Mouse (Mus musculus): Measurements from ENCODE around the gene Arnt. TPM values are rescaled to one million over a fixed set of nuclear protein-coding genes. Genes with fewer than 3 reads are reported as not detected.

Arnt gene
- polyA plus RNA-seq, 1 experiment from 2014 or later = 29.7 TPM

DNA sequence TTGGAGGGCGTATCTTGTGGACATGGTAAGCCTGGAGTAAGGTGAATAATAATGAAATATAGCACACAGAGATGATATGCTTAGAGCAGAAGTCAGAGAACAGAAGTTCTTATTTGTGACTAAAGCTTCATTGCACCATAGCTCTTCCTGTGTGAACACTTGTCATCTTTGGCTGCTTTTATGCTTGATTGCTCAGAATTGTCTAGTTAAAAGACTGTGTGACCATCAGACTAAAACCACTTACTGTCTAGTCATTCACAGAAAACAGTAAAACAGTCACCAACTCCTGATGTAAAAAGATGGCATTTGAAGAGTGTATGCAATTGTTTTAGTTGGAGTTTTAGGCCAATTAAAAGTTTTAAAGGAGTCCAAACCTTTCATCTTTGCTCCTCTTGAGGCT is 44.8 kb downstream of the Arnt start:
- Histone ChIP-seq H3K9me3 (no peaks in the 10 kb centered on the region), H3K4me3 (no peak overlapping the region), H3K4me1 (peaks cover under 1% of the 10 kb centered on the region; the same call in 1 of the 2 replicates), H3K27ac (no peak overlapping the region), H3K27me3 (ENCODE audit: poor library complexity, severe bottlenecking) (no peaks in the 10 kb centered on the region), H3K36me3 (replicated peaks) (peaks cover 77% of the 10 kb centered on the region)
- DNase-seq (ENCODE audit: extremely low spot score, low spot score) = no peak
- WGBS = 100% methylated on average over 1 of the region's 1 CpGs

- Histone ChIP-seq H3K4me3 (no peak overlapping the region), H3K4me1 (no peaks in the 10 kb centered on the region), H3K27ac (no peak overlapping the region), H3K9me3 (no peaks in the 10 kb centered on the region), H3K36me3 (replicated peaks) (peaks cover 80% of the 10 kb centered on the region), H3K27me3 (ENCODE audit: poor library complexity, severe bottlenecking) (no peaks in the 10 kb centered on the region)
- WGBS = 90% methylated on average over 2 of the region's 2 CpGs
- DNase-seq (ENCODE audit: extremely low spot score, low spot score) = no peak
Measured at GRCm38 (mm10) chr3:95486421-95486820, 52.2 kb downstream of the Arnt start.

DNA sequence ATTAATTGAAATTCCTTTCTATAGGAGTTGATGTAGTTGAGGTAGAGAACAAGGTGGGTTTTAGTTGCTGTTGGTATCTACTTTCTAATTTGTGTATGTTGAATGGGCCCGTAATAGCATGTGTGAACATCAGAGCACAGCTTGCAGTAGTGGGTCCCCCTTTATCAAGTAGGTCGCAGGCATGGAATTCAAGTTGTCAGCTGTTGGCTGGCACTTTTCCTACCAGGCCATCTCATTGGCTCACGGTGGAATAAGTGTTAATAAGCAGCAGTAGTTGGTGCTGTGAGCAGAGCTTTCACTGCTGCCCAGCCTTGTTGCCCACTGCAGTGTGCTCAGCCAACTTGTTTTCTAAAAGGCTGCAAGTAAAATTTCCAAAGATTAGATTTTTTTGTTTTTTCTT is 54.5 kb downstream of the Arnt start:
- no peaks in the 10 kb centered on the region for H3K4me1 ChIP-seq
- H3K9me3 ChIP-seq = no peaks in the 10 kb centered on the region
- peaks cover 90% of the 10 kb centered on the region for H3K36me3 ChIP-seq (replicated peaks)
- H3K4me3 ChIP-seq = no peak overlapping the region
- WGBS = 93% methylated on average over 3 of the region's 3 CpGs
- no peak overlapping the region for H3K27ac ChIP-seq
- H3K27me3 ChIP-seq (ENCODE audit: poor library complexity, severe bottlenecking) = no peaks in the 10 kb centered on the region
- DNase-seq (ENCODE audit: extremely low spot score, low spot score) = no peak

GRCm38 (mm10) chr3:95490238-95490637 is 56.0 kb downstream of the Arnt start:
- peaks cover 92% of the 10 kb centered on the region for H3K36me3 ChIP-seq (replicated peaks)
- no peaks in the 10 kb centered on the region for H3K4me1 ChIP-seq
- H3K9me3 ChIP-seq = no peaks in the 10 kb centered on the region

GRCm38 (mm10) chr3:95494342-95494741 is 60.2 kb downstream of the Arnt start:
- 60% methylated on average over 6 of the region's 6 CpGs for WGBS
- no peaks in the 10 kb centered on the region for H3K4me1 ChIP-seq
- H3K27ac ChIP-seq = peak overlapping the region; percentile 40; the same call in 1 of the 2 replicates
- no peak overlapping the region for H3K4me3 ChIP-seq
- DNase-seq (ENCODE audit: extremely low spot score, low spot score) = peak; percentile 43
- peaks cover 68% of the 10 kb centered on the region for H3K36me3 ChIP-seq (replicated peaks)
- no peaks in the 10 kb centered on the region for H3K9me3 ChIP-seq
- H3K27me3 ChIP-seq (ENCODE audit: poor library complexity, severe bottlenecking) = no peaks in the 10 kb centered on the region

More at GRCm38 (mm10) chr3:95490238-95490637, 56.0 kb downstream of the Arnt start:
- Histone ChIP-seq H3K27me3 (ENCODE audit: poor library complexity, severe bottlenecking) (no peaks in the 10 kb centered on the region), H3K4me3 (no peak overlapping the region), H3K27ac (no peak overlapping the region)
- 91% methylated on average over 2 of the region's 2 CpGs for WGBS
- no peak for DNase-seq (ENCODE audit: extremely low spot score, low spot score)

DNA sequence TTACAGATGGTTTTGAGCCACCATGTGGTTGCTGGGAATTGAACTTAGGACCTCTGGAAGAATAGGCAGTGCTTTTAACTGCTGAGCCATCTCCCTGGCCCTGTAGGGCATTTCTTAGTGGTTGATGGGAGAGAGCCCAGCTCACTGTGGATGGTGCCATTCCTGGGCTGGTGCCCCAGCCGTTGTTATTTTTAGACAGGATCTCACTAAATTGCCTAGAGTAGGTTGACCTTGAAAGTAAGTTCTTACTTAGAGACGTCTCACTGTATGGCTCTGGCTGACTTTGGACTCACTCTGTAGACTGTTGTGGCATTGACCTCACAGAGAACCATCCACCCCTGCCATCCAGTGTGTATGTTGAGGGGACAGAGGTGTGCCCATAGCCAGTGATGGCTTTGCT is 64.0 kb downstream of the Arnt start:
- DNase-seq (ENCODE audit: extremely low spot score, low spot score) = no peak
- no peaks in the 10 kb centered on the region for H3K27me3 ChIP-seq (ENCODE audit: poor library complexity, severe bottlenecking)
- 96% methylated on average over 2 of the region's 2 CpGs for WGBS
- H3K36me3 ChIP-seq (replicated peaks) = peaks cover 35% of the 10 kb centered on the region
- H3K4me3 ChIP-seq = no peak overlapping the region
- no peaks in the 10 kb centered on the region for H3K4me1 ChIP-seq
- H3K9me3 ChIP-seq = no peaks in the 10 kb centered on the region
- H3K27ac ChIP-seq = no peak overlapping the region

- Histone ChIP-seq H3K4me3 (no peak within 1 kb of the TSS), H3K27ac (no peak within 1 kb of the TSS; the same call in 1 of the 2 replicates), H3K27me3 (ENCODE audit: poor library complexity, severe bottlenecking) (no peaks in the 10 kb centered on the region), H3K36me3 (replicated peaks) (peaks cover 27% of the 10 kb centered on the region), H3K9me3 (no peaks in the 10 kb centered on the region), H3K4me1 (no peaks in the 10 kb centered on the region)
- no peak for DNase-seq (ENCODE audit: extremely low spot score, low spot score)
- WGBS = 84% methylated on average over 7 of the region's 7 CpGs
Measured at GRCm38 (mm10) chr3:95499024-95499423, 64.8 kb downstream of the Arnt start, which contains the start of gene Ctsk. Ctsk (plus strand) TSS chr3:95499256.

GRCm38 (mm10) chr3:95499496-95500140 is 65.4 kb downstream of the Arnt start:
- peaks cover 21% of the 10 kb centered on the region for H3K36me3 ChIP-seq (replicated peaks)
- no peak for DNase-seq (ENCODE audit: extremely low spot score, low spot score)
- H3K9me3 ChIP-seq = no peaks in the 10 kb centered on the region
- no peaks in the 10 kb centered on the region for H3K27me3 ChIP-seq (ENCODE audit: poor library complexity, severe bottlenecking)
- H3K4me1 ChIP-seq = no peaks in the 10 kb centered on the region
- WGBS = 70% methylated on average over 10 of the region's 10 CpGs
- H3K27ac ChIP-seq = no peak overlapping the region; the same call in 1 of the 2 replicates
- H3K4me3 ChIP-seq = no peak overlapping the region

- DNase-seq (ENCODE audit: extremely low spot score, low spot score) = no peak
- no peak overlapping the region for H3K27ac ChIP-seq
Measured at GRCm38 (mm10) chr3:95502312-95502711, 68.1 kb downstream of the Arnt start.

DNA sequence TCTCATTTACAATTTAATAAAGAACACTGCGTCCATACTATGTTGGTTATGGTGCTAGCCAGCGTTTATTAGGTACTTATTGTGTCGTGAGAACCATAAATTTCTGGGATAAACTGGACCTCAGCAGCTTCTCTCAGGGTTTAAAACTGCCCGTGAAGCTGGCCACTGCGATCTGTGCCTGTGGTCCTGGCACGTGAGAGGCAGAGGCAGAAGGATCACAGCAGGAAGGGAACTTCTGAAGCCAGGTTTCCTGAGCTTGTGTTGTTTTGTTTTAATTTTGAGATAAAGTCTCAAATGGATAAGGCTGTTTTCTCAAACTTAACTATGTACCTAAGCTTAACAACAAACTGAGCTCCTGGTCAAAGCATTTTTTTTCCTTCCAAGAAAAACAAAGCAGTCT is 75.2 kb downstream of the Arnt start:
- no peak overlapping the region for H3K27ac ChIP-seq
- H3K4me3 ChIP-seq = no peak overlapping the region
- H3K9me3 ChIP-seq = no peaks in the 10 kb centered on the region
- no peak for DNase-seq (ENCODE audit: extremely low spot score, low spot score)
- H3K4me1 ChIP-seq = no peaks in the 10 kb centered on the region
- no peaks in the 10 kb centered on the region for H3K36me3 ChIP-seq (replicated peaks)
- H3K27me3 ChIP-seq (ENCODE audit: poor library complexity, severe bottlenecking) = no peaks in the 10 kb centered on the region
- WGBS = 84% methylated on average over 6 of the region's 6 CpGs

More at GRCm38 (mm10) chr3:95502312-95502711, 68.1 kb downstream of the Arnt start:
- Histone ChIP-seq H3K36me3 (replicated peaks) (no peaks in the 10 kb centered on the region), H3K4me3 (no peak overlapping the region), H3K27me3 (ENCODE audit: poor library complexity, severe bottlenecking) (no peaks in the 10 kb centered on the region), H3K9me3 (no peaks in the 10 kb centered on the region), H3K4me1 (no peaks in the 10 kb centered on the region)
- 77% methylated on average over 2 of the region's 2 CpGs for WGBS

GRCm38 (mm10) chr3:95511611-95512180 is 77.5 kb downstream of the Arnt start:
- 84% methylated on average over 9 of the region's 9 CpGs for WGBS
- Histone ChIP-seq H3K4me3 (no peak overlapping the region), H3K36me3 (replicated peaks) (no peaks in the 10 kb centered on the region), H3K27ac (no peak overlapping the region), H3K4me1 (no peaks in the 10 kb centered on the region), H3K9me3 (no peaks in the 10 kb centered on the region), H3K27me3 (ENCODE audit: poor library complexity, severe bottlenecking) (no peaks in the 10 kb centered on the region)
- no peak for DNase-seq (ENCODE audit: extremely low spot score, low spot score)

- Histone ChIP-seq H3K4me1 (peaks cover 4% of the 10 kb centered on the region), H3K4me3 (no peak overlapping the region), H3K27me3 (ENCODE audit: poor library complexity, severe bottlenecking) (no peaks in the 10 kb centered on the region), H3K27ac (peak overlapping the region; percentile 44; the same call in 1 of the 2 replicates), H3K36me3 (replicated peaks) (no peaks in the 10 kb centered on the region), H3K9me3 (no peaks in the 10 kb centered on the region)
- 93% methylated on average over 3 of the region's 3 CpGs for WGBS
- DNase-seq (ENCODE audit: extremely low spot score, low spot score) = no peak
Measured at GRCm38 (mm10) chr3:95516614-95517041, 82.4 kb downstream of the Arnt start.

DNA sequence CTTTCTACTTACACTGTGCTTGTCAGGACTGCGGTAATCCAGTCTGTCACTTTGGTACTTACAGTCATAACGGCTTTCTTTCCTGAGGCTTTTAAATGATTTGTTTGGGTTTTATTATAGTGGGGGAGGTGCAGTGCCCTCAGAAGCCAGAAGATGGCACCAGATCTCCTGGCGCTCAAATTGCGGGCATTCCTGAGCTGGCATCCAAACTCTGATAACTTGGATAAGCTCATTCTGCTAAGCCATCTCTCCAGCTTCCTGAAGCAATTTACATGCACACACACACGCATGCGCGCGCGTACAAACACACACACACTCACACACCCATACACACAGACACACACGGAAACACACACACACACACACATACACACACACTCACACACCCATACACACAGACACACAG is 83.3 kb downstream of the Arnt start:
- peak overlapping the region; percentile 56 for H3K27ac ChIP-seq
- WGBS = 38% methylated on average over 10 of the region's 10 CpGs
- H3K27me3 ChIP-seq (ENCODE audit: poor library complexity, severe bottlenecking) = no peaks in the 10 kb centered on the region
- H3K4me1 ChIP-seq = peaks cover 4% of the 10 kb centered on the region
- DNase-seq (ENCODE audit: extremely low spot score, low spot score) = peak; percentile 63
- H3K36me3 ChIP-seq (replicated peaks) = no peaks in the 10 kb centered on the region
- no peaks in the 10 kb centered on the region for H3K9me3 ChIP-seq
- no peak overlapping the region for H3K4me3 ChIP-seq

Measured in forebrain, embryonic 10.5 days (tissue).